Mouse (Mus musculus): ENCODE results near the gene Iqcd.

DNA sequence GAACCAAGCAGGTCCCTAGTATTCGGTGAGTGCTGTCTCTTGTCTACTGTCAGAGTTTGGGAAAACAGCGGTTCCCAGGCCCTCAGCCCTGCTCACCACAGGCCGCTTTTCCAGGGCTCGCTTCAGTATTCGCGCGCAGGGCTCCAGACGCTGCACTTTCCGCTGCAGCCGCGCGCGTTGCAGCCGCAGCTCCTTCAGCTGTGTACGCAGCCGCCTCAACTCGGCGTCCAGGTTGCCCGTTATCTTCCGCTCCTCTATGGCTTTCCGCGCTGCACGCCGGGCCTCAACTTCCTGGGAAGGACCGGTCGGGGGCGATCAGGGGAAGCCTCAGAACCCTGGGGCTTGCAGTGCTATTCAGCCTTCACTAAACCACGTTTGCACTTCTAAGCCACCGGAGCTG is 42.3 kb downstream of the Iqcd start:
- TF ChIP-seq CTCF (conservative IDR thresholded peaks at IDR 0.05; ENCODE audit: insufficient read depth, insufficient read length, low read depth, low read length), result no peak
- TF ChIP-seq POLR2A (IDR thresholded peaks at IDR 0.05; ENCODE audit: low read depth, low read length), result no peak
